Mouse (Mus musculus) macrophage (primary cell): ENCODE results near the gene Lrrc1. TPM values are rescaled to one million over a fixed set of nuclear protein-coding genes. Genes with fewer than 3 reads are reported as not detected.

Experiments
- H3K27ac ChIP-seq: fragments of 350-480 bp; formaldehyde crosslinking; 2 replicates; pipeline ENCODE4 v1.9.0; 2021
- H3K36me3 ChIP-seq: fragments of 350-480 bp; formaldehyde crosslinking; 2 replicates; pipeline ENCODE4 v1.9.0; 2021; ENCODE audit errors: inconsistent target
- H3K4me3 ChIP-seq: fragments of 350-480 bp; formaldehyde crosslinking; 2 replicates; pipeline ENCODE4 v1.9.0; 2021; ENCODE audit errors: inconsistent target
- H3K79me2 ChIP-seq: fragments of 350-480 bp; formaldehyde crosslinking; 2 replicates; pipeline ENCODE4 v1.9.0; 2021; ENCODE audit errors: inconsistent target
- WGBS: methylation state at CpG from one replicate; pipeline ENCODE4 v1.1.7; 2026; ENCODE audit warnings: inconsistent platforms; ENCODE audit not compliant: missing documents; 5-methylcytosine and 5-hydroxymethylcytosine counted together
- polyA plus RNA-seq: library from polyadenylated mRNA; stranded (reverse); fragments of 250-400 nt; gene quantifications from 3 replicates; pipeline ENCODE4 v1.2.4, GENCODE M21; 2018; ENCODE audit warnings: inconsistent platforms

Lrrc1 gene
- polyA plus RNA-seq, 1 experiment from 2014 or later, result 0.92 TPM

DNA sequence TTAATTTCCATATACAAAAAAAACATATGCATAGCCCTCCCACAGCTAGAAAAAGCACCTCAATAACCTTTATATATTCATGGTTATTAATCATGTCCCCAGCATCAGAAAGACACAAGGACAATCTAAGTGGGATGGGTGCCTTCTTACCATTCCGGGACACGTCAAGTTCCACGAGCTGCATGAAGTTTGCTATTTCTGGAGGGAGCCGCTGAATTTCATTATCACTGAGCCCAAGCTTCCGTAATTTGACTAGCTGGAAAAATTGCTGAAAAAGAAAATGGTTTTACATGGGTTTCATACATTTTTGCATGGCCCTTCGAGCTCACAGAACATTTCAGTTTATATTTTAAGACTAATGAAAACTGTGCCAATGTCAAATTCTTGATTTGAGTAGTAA is 45.6 kb downstream of the Lrrc1 start:
- Histone ChIP-seq H3K4me3 (no peak overlapping the region), H3K27ac (no peak overlapping the region), H3K36me3 (no peaks in the 10 kb centered on the region), H3K79me2 (no peaks in the 10 kb centered on the region)
- WGBS, result 97% methylated on average over 6 of the region's 6 CpGs

DNA sequence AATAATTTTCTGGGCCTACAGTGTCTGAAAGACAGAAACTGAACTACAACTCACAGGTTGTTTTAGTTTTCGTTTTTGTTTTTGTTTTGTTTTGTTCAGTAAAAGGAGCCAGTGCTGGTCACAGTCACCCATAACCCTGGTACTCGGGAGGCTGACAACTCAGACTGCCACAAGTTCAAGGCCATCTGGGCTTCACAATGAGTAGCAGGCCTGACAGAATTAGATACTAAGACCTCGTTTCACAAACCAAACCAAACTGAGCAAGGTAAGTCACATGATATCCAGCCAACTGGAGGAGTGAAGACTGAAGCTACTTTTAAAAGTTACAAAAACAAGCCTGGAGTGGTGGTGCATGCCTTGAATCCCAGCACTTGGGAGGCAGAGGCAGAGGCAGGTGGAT is 46.3 kb downstream of the Lrrc1 start:
- Histone ChIP-seq H3K36me3 (no peaks in the 10 kb centered on the region), H3K79me2 (no peaks in the 10 kb centered on the region), H3K27ac (no peak overlapping the region), H3K4me3 (no peak overlapping the region)
- whole genome bisulfite sequencing, result 90% methylated on average over 3 of the region's 3 CpGs

DNA sequence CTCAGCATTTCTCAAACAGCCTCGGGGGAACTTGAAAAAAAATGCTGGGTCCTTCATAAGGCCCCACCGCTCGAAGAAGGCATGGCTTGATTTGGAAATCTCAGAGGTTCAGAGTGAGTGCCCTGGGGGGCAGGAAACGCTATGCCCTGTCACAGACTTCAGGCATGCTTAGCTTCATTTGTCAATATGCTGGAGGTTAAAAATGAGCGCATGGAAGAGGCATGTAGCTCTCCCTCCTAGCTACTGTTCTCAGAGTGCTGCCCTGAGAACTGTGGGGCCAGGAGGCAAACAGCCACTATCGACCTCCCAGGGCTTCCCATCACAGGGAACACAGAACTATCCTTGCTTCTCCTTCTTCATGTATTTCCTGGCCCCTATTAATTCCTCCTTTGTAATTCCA is 47.5 kb downstream of the Lrrc1 start:
- WGBS, result 49% methylated on average over 6 of the region's 6 CpGs
- no peak overlapping the region for H3K27ac ChIP-seq
- no peak overlapping the region for H3K4me3 ChIP-seq
- H3K79me2 ChIP-seq, result no peaks in the 10 kb centered on the region
- no peaks in the 10 kb centered on the region for H3K36me3 ChIP-seq

DNA sequence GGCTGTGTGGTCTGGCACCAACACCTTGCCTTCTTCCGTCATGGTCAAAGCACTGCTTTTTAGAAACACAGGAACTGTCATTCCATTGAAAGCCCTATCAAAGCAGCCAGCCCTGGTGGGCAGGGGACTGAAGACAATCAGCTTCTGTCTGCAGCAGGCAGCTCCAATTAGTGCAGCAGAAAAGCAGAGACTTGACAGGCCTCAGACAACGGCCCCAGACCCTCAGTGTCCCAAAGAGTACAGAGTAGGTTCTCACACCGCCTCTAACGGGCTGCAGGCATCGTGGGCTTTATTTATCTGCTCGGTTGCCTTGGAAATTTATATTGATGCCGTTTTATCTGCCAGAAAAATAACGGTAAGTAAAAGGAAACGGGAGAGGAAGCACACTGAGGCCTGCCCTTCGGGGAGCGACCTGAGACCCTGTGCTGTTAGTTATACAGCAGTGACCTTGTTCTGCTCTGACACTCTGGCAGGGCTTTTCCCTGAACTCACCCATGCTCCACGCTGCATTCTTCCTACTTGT is 48.1 kb downstream of the Lrrc1 start:
- no peak overlapping the region for H3K27ac ChIP-seq
- H3K36me3 ChIP-seq, result no peaks in the 10 kb centered on the region
- 39% methylated on average over 12 of the region's 12 CpGs for WGBS
- H3K79me2 ChIP-seq, result no peaks in the 10 kb centered on the region
- H3K4me3 ChIP-seq, result no peak overlapping the region

DNA sequence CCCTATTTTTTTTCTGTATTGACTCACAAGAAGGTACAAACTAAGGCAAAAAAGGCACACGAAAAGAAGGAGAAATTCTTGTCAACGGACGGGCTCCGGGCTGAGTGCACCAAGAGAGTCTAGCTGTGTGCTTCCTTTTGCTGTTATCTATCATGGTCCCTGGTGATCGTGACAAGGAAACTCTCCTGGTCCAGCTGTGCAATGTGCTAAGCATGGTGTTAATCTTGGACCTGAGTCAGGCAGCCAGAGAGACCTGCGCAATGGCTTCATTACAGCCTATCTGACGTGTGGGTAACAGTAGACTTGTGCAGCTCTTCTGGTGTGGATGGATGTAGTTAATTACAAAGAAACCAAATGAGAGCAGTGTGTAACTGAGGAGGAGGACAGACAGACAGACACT is 50.4 kb downstream of the Lrrc1 start:
- 93% methylated on average over 7 of the region's 7 CpGs for WGBS

DNA sequence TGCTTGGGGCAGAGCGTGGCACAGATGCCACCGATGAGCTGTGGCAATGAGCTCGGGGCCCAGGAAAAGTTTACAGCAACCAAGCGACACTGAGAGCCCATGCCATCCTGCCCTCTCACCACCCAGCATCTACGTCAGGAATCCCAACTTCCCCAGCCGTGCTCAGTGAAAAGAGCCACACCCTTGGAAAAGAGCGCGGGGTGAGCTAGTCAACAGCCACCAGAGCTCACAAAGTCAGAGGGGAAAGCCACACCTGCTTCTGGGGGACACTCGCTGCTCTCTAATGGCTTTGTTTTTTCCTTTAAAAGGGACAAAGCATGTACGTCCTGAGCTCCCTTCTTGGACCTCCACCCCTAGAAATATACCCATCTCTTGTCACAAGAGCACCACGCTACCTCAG is 56.1 kb downstream of the Lrrc1 start:
- H3K27ac ChIP-seq, result no peak overlapping the region
- 95% methylated on average over 11 of the region's 11 CpGs for WGBS
- no peaks in the 10 kb centered on the region for H3K36me3 ChIP-seq
- H3K4me3 ChIP-seq, result no peak overlapping the region
- no peaks in the 10 kb centered on the region for H3K79me2 ChIP-seq

More for the DNA sequence above, 50.4 kb downstream of the Lrrc1 start:
- no peak overlapping the region for H3K27ac ChIP-seq
- H3K4me3 ChIP-seq, result no peak overlapping the region
- no peaks in the 10 kb centered on the region for H3K79me2 ChIP-seq
- no peaks in the 10 kb centered on the region for H3K36me3 ChIP-seq

DNA sequence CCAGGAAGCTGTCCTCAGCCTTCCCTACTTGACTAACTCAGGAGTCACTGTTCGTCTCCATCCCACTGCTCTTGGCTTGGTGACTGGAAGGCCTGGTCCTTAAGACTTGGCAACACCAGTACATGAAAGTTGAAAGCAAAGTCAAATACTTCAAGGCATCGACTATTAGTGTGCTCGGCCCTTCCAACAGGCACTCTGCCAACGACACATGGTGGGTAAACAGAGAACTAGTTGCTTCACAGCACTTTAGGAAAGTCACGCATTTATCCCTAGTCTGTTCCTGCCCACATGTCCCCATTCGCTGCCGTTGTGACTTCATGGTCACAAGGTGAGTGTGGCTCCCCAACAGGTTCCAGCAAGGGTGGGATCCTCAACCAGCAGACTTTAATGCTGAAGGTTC is 57.2 kb downstream of the Lrrc1 start:
- WGBS, result 90% methylated on average over 7 of the region's 7 CpGs
- Histone ChIP-seq H3K4me3 (no peak overlapping the region), H3K79me2 (no peaks in the 10 kb centered on the region), H3K27ac (no peak overlapping the region), H3K36me3 (no peaks in the 10 kb centered on the region)

DNA sequence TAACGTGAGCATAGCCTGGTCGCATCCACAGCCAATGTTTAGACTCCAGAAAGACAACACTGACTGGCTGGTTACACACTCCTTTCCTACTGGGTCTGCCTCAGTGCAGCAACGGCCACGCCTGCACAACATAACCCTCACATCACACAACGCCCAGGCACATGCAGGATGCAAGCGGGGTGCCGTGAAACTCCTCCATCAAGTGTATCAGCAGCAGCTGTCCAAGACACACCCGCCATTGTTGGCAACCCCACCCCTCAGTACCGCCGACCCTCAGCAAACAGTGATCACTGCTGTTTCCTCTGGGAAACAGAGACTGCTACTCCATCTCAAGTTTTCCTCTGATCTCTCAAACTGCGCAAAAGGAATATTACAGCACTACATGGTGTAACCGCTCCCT is 58.8 kb downstream of the Lrrc1 start:
- H3K79me2 ChIP-seq, result no peaks in the 10 kb centered on the region
- no peak overlapping the region for H3K4me3 ChIP-seq
- 95% methylated on average over 12 of the region's 12 CpGs for WGBS
- H3K36me3 ChIP-seq, result no peaks in the 10 kb centered on the region
- H3K27ac ChIP-seq, result no peak overlapping the region

DNA sequence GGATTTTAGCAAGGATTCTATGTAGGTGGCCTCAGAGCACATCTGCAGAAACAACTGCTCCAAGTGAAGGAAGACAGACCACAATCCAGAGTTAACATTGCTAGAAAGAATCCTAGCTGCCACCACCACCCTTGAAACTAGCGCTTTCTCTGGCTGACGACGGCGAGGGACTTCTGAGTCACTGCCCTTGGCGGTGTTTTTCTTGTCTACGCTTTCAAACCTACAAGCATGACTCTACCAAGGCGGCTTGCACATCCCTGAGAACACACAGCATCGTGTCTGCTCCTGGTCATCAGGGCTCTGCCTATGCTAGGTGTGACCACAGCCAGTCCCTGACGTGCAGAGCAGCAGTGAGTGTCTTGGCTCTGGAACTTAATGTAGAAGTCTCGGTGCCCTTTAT is 59.9 kb downstream of the Lrrc1 start:
- H3K4me3 ChIP-seq, result no peak overlapping the region
- WGBS, result 97% methylated on average over 10 of the region's 10 CpGs
- H3K79me2 ChIP-seq, result no peaks in the 10 kb centered on the region
- no peak overlapping the region for H3K27ac ChIP-seq
- no peaks in the 10 kb centered on the region for H3K36me3 ChIP-seq

DNA sequence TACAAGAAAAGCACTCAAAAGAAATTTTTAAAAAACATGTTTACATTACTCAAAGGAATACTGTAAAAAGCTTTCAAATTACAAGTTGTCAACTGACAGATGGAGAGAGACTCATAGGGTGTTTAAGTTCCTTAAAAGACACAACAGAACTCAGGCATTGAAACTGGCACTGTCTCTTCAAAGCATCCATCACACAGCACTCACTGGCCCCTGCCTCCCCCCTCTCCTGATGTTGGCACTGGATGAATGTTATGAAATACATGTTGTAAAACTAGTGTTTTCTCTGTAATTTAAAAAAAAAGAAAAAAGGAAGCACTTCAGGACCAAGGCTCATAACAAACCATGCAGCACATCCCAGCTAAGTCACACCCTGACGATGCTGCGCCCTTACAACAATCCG is 61.1 kb downstream of the Lrrc1 start:
- Histone ChIP-seq H3K79me2 (no peaks in the 10 kb centered on the region), H3K27ac (no peak overlapping the region), H3K4me3 (no peak overlapping the region), H3K36me3 (no peaks in the 10 kb centered on the region)
- 55% methylated on average over 3 of the region's 3 CpGs for WGBS

DNA sequence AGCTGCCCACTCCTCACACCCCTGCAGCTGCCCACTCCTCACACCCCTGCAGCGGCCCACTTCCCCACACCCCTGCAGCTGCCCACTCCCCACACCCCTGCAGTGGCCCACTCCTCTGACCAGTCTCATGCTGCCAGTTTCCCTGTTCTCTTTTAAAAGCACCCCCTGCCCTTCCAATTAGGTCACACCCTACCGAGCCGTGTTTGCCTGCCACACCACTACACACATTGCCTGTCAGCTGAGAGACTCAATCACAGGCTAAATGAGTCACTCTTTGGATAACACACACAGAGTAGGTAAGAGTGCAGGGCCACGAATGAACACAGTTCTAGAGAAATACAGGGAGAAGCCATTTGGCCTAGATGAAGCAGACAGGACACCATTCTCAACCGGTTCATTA is 62.4 kb downstream of the Lrrc1 start:
- Histone ChIP-seq H3K79me2 (no peaks in the 10 kb centered on the region), H3K4me3 (no peak overlapping the region), H3K27ac (no peak overlapping the region), H3K36me3 (no peaks in the 10 kb centered on the region)
- 90% methylated on average over 5 of the region's 5 CpGs for whole genome bisulfite sequencing

DNA sequence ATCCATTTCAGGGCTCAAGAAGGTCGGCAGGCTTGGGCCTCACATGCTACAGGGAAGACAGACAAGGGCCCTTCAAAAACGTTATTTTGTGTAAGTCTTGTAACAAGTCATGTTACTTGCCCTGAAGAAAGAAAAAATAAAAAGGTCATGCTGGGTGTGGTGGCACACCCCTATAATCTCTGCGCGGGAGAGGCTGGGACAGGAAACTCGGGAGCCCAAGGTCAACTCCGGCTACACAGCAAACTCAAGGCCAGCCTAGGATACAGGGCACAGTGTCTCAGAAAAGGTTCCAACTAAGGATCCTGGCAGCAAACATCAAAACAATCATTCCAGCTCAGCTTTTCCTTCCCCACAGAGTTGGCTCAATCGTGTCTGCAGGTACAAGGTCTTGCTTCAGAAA is 63.3 kb downstream of the Lrrc1 start:
- H3K27ac ChIP-seq, result no peak overlapping the region
- H3K4me3 ChIP-seq, result no peak overlapping the region
- H3K36me3 ChIP-seq, result no peaks in the 10 kb centered on the region
- WGBS, result 73% methylated on average over 7 of the region's 7 CpGs
- no peaks in the 10 kb centered on the region for H3K79me2 ChIP-seq

DNA sequence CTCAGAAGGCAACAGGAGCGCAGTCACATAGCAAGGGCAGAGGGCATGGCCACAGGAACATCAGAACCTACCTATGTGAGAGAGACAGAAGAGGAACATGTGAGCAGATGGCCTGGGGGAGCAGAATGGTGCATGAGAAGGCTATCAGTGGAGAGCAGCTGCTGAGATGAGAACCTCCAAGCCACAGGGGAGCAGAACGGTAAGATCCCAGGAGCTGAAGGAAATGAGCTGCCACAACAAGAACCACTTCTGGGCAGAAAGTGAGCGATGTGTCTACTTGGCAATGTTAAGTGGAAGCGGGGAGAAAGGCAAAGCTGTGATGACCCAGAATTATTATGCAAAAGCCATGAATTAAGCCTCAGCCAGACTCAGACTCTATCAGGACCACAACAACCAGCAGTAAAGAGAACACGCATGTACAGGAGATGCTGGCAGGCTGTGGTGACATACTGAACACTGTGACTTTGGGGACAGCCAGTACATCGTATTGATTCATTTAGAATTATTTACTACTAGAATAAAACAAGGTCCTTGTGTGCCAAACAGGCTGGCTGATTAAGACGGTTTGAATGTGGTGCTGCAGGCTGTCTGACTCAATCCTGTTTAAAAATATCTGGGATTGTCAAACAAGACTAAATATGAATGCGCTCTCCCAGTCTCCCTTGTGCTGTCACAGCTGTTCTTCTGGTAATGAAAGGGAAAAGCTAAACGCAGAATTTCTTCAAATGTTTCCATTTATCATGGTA is 63.9 kb downstream of the Lrrc1 start:
- H3K79me2 ChIP-seq, result no peaks in the 10 kb centered on the region
- H3K27ac ChIP-seq, result no peak overlapping the region
- no peaks in the 10 kb centered on the region for H3K36me3 ChIP-seq
- no peak overlapping the region for H3K4me3 ChIP-seq
- whole genome bisulfite sequencing, result 45% methylated on average over 9 of the region's 9 CpGs

DNA sequence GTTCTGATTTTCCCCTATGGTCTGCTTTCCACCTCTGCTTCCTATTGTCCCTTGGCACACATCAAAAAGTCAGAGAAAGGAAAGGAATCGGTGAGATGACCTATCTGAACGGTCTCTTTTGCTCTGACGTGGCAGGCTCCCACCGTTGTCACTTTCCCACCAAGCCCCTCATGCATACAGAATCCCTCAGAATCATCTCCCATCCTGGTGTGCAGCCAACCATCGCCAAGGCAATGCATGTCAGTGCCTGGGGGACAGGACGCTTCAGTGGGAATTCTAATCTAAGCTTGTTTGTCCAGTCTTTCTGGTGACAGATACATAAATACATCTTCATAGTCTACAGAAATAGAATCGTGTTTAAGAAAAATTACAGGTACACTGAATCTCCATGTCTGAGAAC is 64.7 kb downstream of the Lrrc1 start:
- 88% methylated on average over 7 of the region's 7 CpGs for WGBS
- no peaks in the 10 kb centered on the region for H3K79me2 ChIP-seq
- no peaks in the 10 kb centered on the region for H3K36me3 ChIP-seq
- H3K4me3 ChIP-seq, result no peak overlapping the region
- no peak overlapping the region for H3K27ac ChIP-seq

DNA sequence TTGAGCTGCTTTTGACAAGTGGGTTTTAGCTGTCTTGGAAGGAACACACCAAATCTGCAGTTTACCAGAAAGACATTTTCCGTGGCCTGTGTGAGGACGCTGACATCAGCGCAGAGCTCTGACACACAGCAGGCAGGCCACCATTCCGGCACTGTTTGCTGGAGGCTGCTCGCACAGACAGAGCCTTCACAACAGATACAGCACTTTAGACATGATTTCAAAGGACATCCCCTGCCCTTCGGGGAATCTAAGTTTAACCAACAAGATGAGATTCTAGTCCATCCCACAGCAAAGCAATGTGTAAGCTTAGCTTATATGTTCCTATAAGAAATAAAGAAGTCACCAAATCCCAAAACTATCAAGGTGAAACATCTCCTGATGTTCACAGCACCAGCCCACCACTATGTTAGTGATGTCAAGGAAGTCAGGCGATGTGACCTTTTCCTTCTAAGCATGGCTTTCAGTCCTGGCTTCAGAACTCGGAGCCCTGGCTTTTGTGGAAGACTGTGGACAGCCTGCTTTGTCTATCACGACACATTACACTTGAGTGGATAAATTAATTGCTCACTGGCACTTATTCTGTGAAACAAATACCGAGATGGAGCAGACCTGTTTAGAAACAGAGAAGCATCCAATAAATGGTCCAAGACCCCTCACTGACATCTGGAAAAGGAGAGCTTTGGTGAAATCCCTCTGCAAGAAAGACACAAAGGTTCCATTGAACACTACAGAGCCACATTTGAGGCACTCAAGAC is 66.3 kb downstream of the Lrrc1 start:
- Histone ChIP-seq H3K79me2 (no peaks in the 10 kb centered on the region), H3K27ac (no peak overlapping the region), H3K36me3 (no peaks in the 10 kb centered on the region), H3K4me3 (no peak overlapping the region)
- WGBS, result 91% methylated on average over 10 of the region's 10 CpGs
